Mouse (Mus musculus) hindbrain, embryonic 13.5 days (tissue): ENCODE results near the gene Usp1. TPM values are rescaled to one million over a fixed set of nuclear protein-coding genes. Genes with fewer than 3 reads are reported as not detected.
"Not testable (repeated sequence)": the region's sequence is repeated elsewhere in the genome, so short reads cannot be mapped to it uniquely, and the experiment has no call there.

Source experiments
- ATAC-seq: fragments of 200-750 bp; cut with Nextera tagmentation; 2 replicates; pipeline ENCODE4 v1.8.0; 2017; ENCODE audit warnings: moderate TSS enrichment; ENCODE audit not compliant: low FRiP score
- H3K27ac ChIP-seq: fragments of 300-500 bp; sonication (generic); 2 replicates; pipeline ENCODE4 v1.5.1; 2015; ENCODE audit warnings: inconsistent platforms, mild to moderate bottlenecking, moderate library complexity
- H3K27me3 ChIP-seq: fragments of 300-500 bp; sonication (generic); 2 replicates; pipeline ENCODE4 v1.6.1; 2015; ENCODE audit warnings: mild to moderate bottlenecking, inconsistent platforms
- H3K36me3 ChIP-seq: fragments of 300-500 bp; sonication (generic); 2 replicates; pipeline ENCODE4 v1.6.1; 2015; ENCODE audit warnings: mild to moderate bottlenecking, inconsistent platforms
- H3K4me1 ChIP-seq: fragments of 300-500 bp; sonication (generic); replicated peaks from 2 replicates; pipeline ENCODE4 v1.6.1; 2015; ENCODE audit warnings: inconsistent platforms
- H3K4me2 ChIP-seq: fragments of 300-500 bp; sonication (generic); 2 replicates; pipeline ENCODE4 v1.6.1; 2015; ENCODE audit warnings: inconsistent platforms, mild to moderate bottlenecking, moderate library complexity
- H3K4me3 ChIP-seq: fragments of 300-500 bp; sonication (generic); 2 replicates; pipeline ENCODE4 v1.5.1; 2015; ENCODE audit warnings: mild to moderate bottlenecking, inconsistent platforms
- H3K9ac ChIP-seq: fragments of 300-500 bp; sonication (generic); 2 replicates; pipeline ENCODE4 v1.6.1; 2015; ENCODE audit warnings: mild to moderate bottlenecking, inconsistent platforms
- H3K9me3 ChIP-seq: fragments of 300-500 bp; sonication (generic); 2 replicates; pipeline ENCODE4 v1.6.1; 2016; ENCODE audit warnings: inconsistent platforms
- WGBS: fragments of 180-500 bp; shearing (Covaris S2); methylation state at CpG from one replicate; pipeline ENCODE4 v1.1.7; 2015; 5-methylcytosine and 5-hydroxymethylcytosine counted together
- polyA plus RNA-seq: library from polyadenylated mRNA; unstranded; fragments of >200 nt; fragmentation: Nextera tagmentation; extraction: Ambion mirVana; gene quantifications from 2 replicates; pipeline ENCODE4 v1.2.1, GENCODE M21; 2015

The Usp1 gene
- polyA plus RNA-seq, 1 experiment from 2014 or later, result 37.5 TPM

GRCm38 (mm10) chr4:98925250-98925781, 1.7 kb downstream of the Usp1 start:
- H3K27me3 ChIP-seq, result no peaks in the 10 kb centered on the region
- ATAC-seq, result no peak
- H3K4me2 ChIP-seq, result peak overlapping the region; percentile 91
- peaks cover 3% of the 10 kb centered on the region for H3K36me3 ChIP-seq
- 30% methylated on average over 6 of the region's 6 CpGs for WGBS
- no peak overlapping the region for H3K27ac ChIP-seq
- no peak overlapping the region; the same call in 1 of the 2 replicates for H3K9ac ChIP-seq
- H3K4me3 ChIP-seq, result peak overlapping the region; percentile 87
- H3K4me1 ChIP-seq, result peaks cover 21% of the 10 kb centered on the region
- H3K9me3 ChIP-seq, result no peaks in the 10 kb centered on the region

DNA sequence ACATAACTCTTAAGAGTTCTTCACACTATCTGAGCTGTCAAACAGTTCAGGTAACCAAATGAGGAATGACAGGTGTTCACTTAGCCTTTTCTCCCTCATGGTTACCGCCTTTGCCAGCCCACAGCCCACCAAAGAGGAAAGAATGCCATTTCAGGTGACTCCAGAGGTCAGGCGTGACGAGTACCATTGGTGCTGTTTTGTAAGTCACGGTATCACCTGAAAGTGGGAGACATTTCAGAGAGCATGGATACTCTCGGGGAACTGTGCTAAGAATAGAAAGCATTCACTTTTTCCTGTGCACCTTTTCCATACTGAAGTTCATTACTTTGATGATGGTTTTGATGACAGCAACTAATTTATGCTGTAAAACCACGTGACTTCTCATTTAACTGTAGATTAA, 12.4 kb downstream of the Usp1 start:
- H3K36me3 ChIP-seq, result peaks cover 57% of the 10 kb centered on the region
- H3K9ac ChIP-seq, result no peak overlapping the region
- no peak overlapping the region for H3K27ac ChIP-seq
- H3K4me2 ChIP-seq, result no peak overlapping the region
- ATAC-seq, result no peak
- H3K27me3 ChIP-seq, result no peaks in the 10 kb centered on the region
- no peak overlapping the region for H3K4me3 ChIP-seq
- H3K9me3 ChIP-seq, result no peaks in the 10 kb centered on the region
- no peaks in the 10 kb centered on the region for H3K4me1 ChIP-seq
- WGBS, result 88% methylated on average over 6 of the region's 6 CpGs

- H3K9ac ChIP-seq, H3K27ac ChIP-seq, H3K9me3 ChIP-seq, H3K4me3 ChIP-seq, H3K4me2 ChIP-seq, ATAC-seq, H3K4me1 ChIP-seq, H3K27me3 ChIP-seq: not testable (repeated sequence)
- H3K36me3 ChIP-seq, result peaks cover 65% of the 10 kb centered on the region
- 93% methylated on average over 6 of the region's 6 CpGs for WGBS
These were observed 14.6 kb downstream of the Usp1 start for GRCm38 (mm10) chr4:98938210-98938609.

DNA sequence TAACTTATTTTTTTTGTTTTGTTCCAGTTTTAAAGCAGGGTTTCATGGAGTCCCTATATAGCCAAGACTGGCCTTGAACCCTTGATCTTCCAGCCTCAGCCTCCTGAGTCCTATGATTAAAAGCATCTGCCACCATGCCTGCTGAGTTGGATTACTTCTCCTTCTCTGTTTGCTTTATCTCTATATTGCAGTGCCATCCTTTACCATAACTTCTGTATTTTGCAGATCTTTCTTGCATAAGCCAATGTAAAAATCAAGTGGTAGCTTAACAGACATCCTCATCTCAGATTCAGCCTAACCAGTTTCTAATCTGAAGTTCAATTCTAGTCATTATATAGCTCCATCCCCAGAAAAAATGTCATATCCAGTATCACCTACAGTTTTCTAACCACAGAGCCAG, 27.0 kb downstream of the Usp1 start:
- Histone ChIP-seq H3K4me2 (no peak overlapping the region), H3K27me3 (no peaks in the 10 kb centered on the region), H3K27ac (no peak overlapping the region), H3K4me3 (no peak overlapping the region), H3K36me3 (peaks cover 35% of the 10 kb centered on the region), H3K4me1 (no peaks in the 10 kb centered on the region), H3K9me3 (no peaks in the 10 kb centered on the region), H3K9ac (no peak overlapping the region)
- no peak for ATAC-seq

DNA sequence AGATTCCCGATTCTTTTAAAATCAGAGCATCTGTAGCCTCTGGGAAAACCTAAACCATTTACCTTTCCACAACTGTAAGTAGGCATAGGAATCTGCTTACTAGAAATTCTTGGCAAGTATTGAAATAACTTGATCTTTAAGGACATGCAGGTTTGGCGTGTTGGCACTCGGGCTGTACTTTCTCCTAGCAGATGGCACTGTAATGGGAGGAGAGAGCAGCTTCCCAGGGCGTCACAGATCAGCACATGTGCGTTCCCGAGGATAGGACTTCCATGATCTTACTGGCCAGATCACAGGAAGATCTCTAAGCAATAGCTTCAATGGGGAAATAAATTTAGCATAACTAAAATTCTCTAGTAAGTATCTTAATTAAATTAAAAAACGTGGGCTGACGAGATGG, 32.4 kb downstream of the Usp1 start:
- Histone ChIP-seq H3K4me1 (no peaks in the 10 kb centered on the region), H3K9ac (no peak overlapping the region), H3K36me3 (peaks cover 65% of the 10 kb centered on the region), H3K27me3 (no peaks in the 10 kb centered on the region), H3K4me2 (no peak overlapping the region), H3K27ac (no peak overlapping the region), H3K4me3 (no peak overlapping the region), H3K9me3 (no peaks in the 10 kb centered on the region)
- 93% methylated on average over 8 of the region's 8 CpGs for WGBS
- no peak for ATAC-seq

DNA sequence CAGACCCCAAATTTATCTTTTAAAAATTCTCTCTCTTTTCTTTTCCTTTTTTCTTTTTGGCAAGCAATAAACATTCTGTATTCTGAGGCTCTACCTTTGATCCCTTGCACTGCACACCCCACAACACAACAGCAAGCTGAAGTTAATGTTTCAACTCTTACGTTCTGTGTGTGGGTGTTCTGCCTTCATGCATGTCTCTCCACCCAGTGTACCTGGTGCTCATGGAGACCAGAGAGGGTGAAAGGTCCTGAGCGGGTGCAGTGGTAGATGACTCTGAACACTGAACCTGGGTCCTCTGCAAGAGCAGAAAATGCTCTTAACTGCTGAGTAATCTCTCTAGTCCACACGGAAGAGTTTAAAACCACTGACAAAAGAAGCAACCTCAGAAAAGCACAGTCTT, 36.6 kb downstream of the Usp1 start:
- Histone ChIP-seq H3K27ac (no peak overlapping the region), H3K4me2 (no peak overlapping the region), H3K27me3 (no peaks in the 10 kb centered on the region), H3K4me3 (no peak overlapping the region), H3K9me3 (no peaks in the 10 kb centered on the region), H3K9ac (no peak overlapping the region), H3K4me1 (no peaks in the 10 kb centered on the region), H3K36me3 (peaks cover 64% of the 10 kb centered on the region)
- ATAC-seq, result no peak
- WGBS, result 95% methylated on average over 3 of the region's 3 CpGs

DNA sequence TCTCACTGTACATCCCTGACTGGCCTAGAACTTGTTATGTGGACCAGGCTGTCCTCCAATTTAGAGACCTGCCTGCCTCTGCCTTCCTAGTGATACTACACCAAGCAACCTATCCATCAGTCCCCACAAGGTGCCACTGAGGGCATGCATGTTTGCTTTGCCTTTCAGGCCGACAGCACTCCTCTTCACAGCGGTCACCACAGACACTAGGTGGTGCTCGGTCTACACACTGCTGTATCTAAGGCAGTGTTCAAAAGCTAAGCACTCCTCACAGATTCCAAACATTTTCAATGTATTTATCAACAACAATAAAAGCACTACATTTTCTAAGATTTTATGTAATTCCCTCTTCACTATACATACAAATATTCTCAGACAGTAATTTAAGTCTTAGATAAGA, 46.3 kb downstream of the Usp1 start:
- no peaks in the 10 kb centered on the region for H3K27me3 ChIP-seq
- no peaks in the 10 kb centered on the region for H3K4me1 ChIP-seq
- H3K27ac ChIP-seq, result no peak overlapping the region
- no peak for ATAC-seq
- peaks cover 73% of the 10 kb centered on the region for H3K36me3 ChIP-seq
- no peak overlapping the region for H3K9ac ChIP-seq
- 90% methylated on average over 3 of the region's 3 CpGs for WGBS
- H3K4me3 ChIP-seq, result no peak overlapping the region
- H3K9me3 ChIP-seq, result no peaks in the 10 kb centered on the region
- H3K4me2 ChIP-seq, result no peak overlapping the region

DNA sequence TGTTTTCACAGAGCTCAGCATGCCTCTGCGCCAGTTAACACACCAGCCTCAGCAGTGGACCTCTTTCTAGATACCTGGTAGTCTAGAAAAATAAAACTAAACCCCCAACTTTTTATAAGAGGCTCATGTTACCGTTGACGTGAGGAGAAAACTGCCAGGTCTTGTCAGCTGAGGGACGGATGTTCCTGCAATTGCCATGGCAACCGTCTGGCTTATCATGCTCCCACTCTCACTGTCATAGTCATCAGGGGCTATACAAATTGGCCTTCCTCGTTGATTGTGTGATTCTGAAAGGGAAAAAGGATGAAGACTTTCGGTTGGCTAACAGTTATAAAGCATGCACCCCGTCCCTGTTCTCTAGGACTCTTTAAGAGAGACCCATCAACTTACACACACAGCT, 52.1 kb downstream of the Usp1 start:
- Histone ChIP-seq H3K4me2 (no peak overlapping the region), H3K27ac (no peak overlapping the region), H3K4me3 (no peak overlapping the region), H3K9me3 (no peaks in the 10 kb centered on the region), H3K4me1 (0 out of 2 replicates have a peak, but pooled peaks cover 2% of the 10 kb centered on the region), H3K9ac (no peak overlapping the region), H3K27me3 (no peaks in the 10 kb centered on the region), H3K36me3 (peaks cover 57% of the 10 kb centered on the region)
- WGBS, result 49% methylated on average over 8 of the region's 8 CpGs
- no peak for ATAC-seq

GRCm38 (mm10) chr4:98978288-98978687, 54.7 kb downstream of the Usp1 start:
- peaks cover 46% of the 10 kb centered on the region for H3K36me3 ChIP-seq
- H3K9me3 ChIP-seq, H3K4me3 ChIP-seq, H3K9ac ChIP-seq, H3K27me3 ChIP-seq, H3K27ac ChIP-seq, H3K4me1 ChIP-seq, H3K4me2 ChIP-seq, ATAC-seq: not testable (repeated sequence)
- WGBS, result 93% methylated on average over 2 of the region's 2 CpGs

DNA sequence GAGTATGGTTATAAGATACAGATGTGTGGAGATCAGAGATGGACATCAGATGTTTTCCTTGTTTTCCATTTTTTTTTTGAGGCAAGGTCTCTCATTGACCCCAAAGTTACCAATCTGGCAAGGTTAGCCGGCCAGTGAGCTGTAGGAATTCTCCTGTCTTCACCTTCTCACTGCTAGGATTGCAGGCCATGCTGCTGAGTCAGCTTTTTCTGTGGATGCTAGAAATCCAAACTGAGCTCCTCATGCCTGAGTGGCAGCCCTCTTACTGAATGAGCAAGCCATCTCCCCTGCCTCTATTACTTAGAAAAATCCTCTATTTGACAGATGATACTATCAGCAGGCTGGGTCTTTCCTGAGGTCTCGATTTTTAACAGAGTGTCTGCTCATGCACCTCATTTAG, 55.1 kb downstream of the Usp1 start:
- H3K4me3 ChIP-seq, result no peak overlapping the region
- H3K9me3 ChIP-seq, result no peaks in the 10 kb centered on the region
- H3K27me3 ChIP-seq, result no peaks in the 10 kb centered on the region
- no peak overlapping the region for H3K4me2 ChIP-seq
- H3K9ac ChIP-seq, result no peak overlapping the region
- WGBS, result 89% methylated on average over 2 of the region's 2 CpGs
- peaks cover 46% of the 10 kb centered on the region for H3K36me3 ChIP-seq
- no peak for ATAC-seq
- H3K4me1 ChIP-seq, result 0 out of 2 replicates have a peak, but pooled peaks cover 2% of the 10 kb centered on the region
- H3K27ac ChIP-seq, result no peak overlapping the region

- H3K27ac ChIP-seq, H3K9ac ChIP-seq, H3K9me3 ChIP-seq, H3K4me3 ChIP-seq, H3K4me1 ChIP-seq, H3K4me2 ChIP-seq, H3K27me3 ChIP-seq, ATAC-seq: not testable (repeated sequence)
- 84% methylated on average over 3 of the region's 3 CpGs for WGBS
- H3K36me3 ChIP-seq, result peaks cover 54% of the 10 kb centered on the region
These were observed 56.4 kb downstream of the Usp1 start for GRCm38 (mm10) chr4:98979976-98980375.

DNA sequence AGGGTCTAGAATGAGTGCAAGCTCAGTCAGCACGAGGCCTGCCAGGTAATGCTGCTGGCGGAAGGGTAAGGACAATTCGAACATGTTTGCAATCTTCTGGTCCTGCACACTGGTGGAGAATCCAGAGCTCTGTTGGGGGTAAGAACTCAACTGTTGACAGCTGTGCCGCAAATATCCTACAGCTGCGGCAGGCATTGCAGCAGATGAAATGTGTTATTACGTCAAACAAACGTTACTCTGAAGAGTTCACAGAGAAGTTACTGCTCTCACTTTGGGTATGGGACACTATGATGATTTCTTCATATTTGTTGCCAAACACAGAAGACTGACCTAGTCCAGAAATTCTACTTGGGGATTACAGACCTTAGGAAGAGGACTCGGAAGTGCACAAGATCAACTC, 61.1 kb downstream of the Usp1 start:
- Histone ChIP-seq H3K4me2 (no peak overlapping the region), H3K27me3 (no peaks in the 10 kb centered on the region), H3K9me3 (no peaks in the 10 kb centered on the region), H3K4me1 (no peaks in the 10 kb centered on the region), H3K9ac (no peak overlapping the region), H3K4me3 (no peak overlapping the region), H3K36me3 (peaks cover 61% of the 10 kb centered on the region), H3K27ac (no peak overlapping the region)
- no peak for ATAC-seq
- 94% methylated on average over 8 of the region's 8 CpGs for WGBS
